In the genomic region with DNA sequence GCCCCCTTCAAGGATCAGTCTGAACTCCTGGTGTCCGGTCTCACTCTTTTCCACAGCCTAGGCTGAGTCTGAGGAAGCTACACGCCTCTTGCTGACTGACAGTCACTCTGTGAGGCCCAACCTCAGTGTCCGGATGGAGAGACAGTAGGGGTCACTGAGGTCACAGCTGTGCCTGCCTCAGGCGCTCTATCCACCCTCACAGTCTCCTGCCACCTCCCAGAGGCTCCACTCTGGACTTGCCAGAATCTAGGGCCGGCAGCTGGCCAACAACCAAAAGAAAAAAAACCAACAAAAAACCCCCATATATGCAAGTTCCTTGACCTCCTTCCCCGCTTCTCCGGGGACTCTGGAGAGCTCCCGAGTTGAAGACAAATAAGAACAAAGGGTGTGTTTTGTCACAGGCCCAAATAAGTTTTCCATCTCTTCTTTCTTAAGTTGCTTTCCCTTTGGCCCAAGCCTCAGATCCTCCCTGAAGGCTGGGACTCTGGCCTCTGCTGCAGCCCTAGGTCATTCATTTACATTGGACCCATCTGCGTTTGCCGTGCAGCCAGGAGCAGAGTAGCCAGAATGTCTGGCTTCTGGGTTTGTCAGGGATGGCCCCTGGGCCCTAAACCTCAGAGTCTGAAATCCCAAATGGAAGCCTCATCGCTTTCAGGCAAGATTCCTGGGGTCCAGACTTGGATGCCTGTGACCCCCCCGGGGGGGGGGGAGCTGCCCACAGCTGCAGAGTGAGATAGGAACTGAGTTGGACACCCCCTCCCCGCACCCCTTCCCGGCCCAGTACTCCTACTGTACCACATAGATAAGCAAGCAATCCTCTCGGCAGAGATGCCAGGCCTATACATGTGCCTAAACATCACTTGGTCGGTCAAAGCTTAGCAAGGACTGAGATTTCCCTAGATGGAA, we compare ENCODE assay signal across 9 mouse cellular contexts. TPM values are rescaled to one million over a fixed set of nuclear protein-coding genes. Genes with fewer than 3 reads are reported as not detected.
DNase-seq lines count a peak whose midpoint lies in the region; ATAC-seq lines count a peak whose summit lies in the region.
"Had no signal": no experiment of that assay in that cellular context is flagged by ENCODE, and none has a peak within 500 bp of the region (broad histone marks: within the 10 kb centered on the region; RNA-seq: fewer than 3 reads in every experiment).

No protein-coding gene starts in this region.

- intact Hi-C loops in left cerebral cortex, postnatal 14 days (cut with DNase I): no loop called here

- peaks cover 77% of the 10 kb centered on the region for H3K27me3 ChIP-seq in midbrain, embryonic 10.5 days (ENCODE audit: low read depth, poor library complexity, severe bottlenecking)
- peaks cover 26% of the 10 kb centered on the region for H3K27me3 ChIP-seq in midbrain, embryonic 15.5 days (replicated peaks)
- peaks cover 12% of the 10 kb centered on the region for H3K27me3 ChIP-seq in heart, embryonic 11.5 days (ENCODE audit: control insufficient read depth, insufficient read depth, low read length)
- H3K27me3 ChIP-seq in stomach, embryonic 15.5 days (replicated peaks): peaks cover 27% of the 10 kb centered on the region

- ATAC-seq in midbrain, embryonic 15.5 days (replicated peaks): no peak
- ATAC-seq in heart, embryonic 11.5 days (replicated peaks; ENCODE audit: insufficient number of reproducible peaks, low FRiP score, low TSS enrichment): 0 out of 2 replicates have a peak, but pooled peaks have one; percentile 27
- ATAC-seq in stomach, embryonic 15.5 days (ENCODE audit: insufficient read depth, low FRiP score, low read depth): 0 out of 2 replicates have a peak, but pooled peaks have one; percentile 29
- no peak for ATAC-seq in frontal cortex, adult (ENCODE audit: low TSS enrichment)

- peak overlapping the region; percentile 42 for H3K27ac ChIP-seq in midbrain, embryonic 10.5 days (replicated peaks)
- no peak overlapping the region for H3K27ac ChIP-seq in midbrain, embryonic 15.5 days
- peak overlapping the region; percentile 73 for H3K27ac ChIP-seq in heart, embryonic 11.5 days (ENCODE audit: low read depth, low read length)
- H3K27ac ChIP-seq in stomach, embryonic 15.5 days: peak overlapping the region; percentile 33
- H3K27ac ChIP-seq: neural tube, embryonic 12.5 days had no signal

- no peak overlapping the region for H3K9ac ChIP-seq in midbrain, embryonic 15.5 days
- 0 out of 2 replicates have a peak overlapping the region, but pooled peaks have one; percentile 10 for H3K9ac ChIP-seq in heart, embryonic 11.5 days (ENCODE audit: low read depth, low read length)
- no peak overlapping the region for H3K9ac ChIP-seq in stomach, embryonic 15.5 days
- H3K9ac ChIP-seq: neural tube, embryonic 12.5 days had no signal

- H3K4me1 ChIP-seq in midbrain, embryonic 10.5 days: peaks cover 47% of the 10 kb centered on the region
- H3K4me1 ChIP-seq in midbrain, embryonic 15.5 days: peaks cover 7% of the 10 kb centered on the region
- H3K4me1 ChIP-seq in heart, embryonic 11.5 days (ENCODE audit: control insufficient read depth, insufficient read depth, low read length): peaks cover 48% of the 10 kb centered on the region
- peaks cover 30% of the 10 kb centered on the region for H3K4me1 ChIP-seq in stomach, embryonic 15.5 days

- H3K36me3 ChIP-seq in midbrain, embryonic 10.5 days: no peaks in the 10 kb centered on the region
- no peaks in the 10 kb centered on the region for H3K36me3 ChIP-seq in midbrain, embryonic 15.5 days (replicated peaks)
- H3K36me3 ChIP-seq in heart, embryonic 11.5 days (ENCODE audit: control insufficient read depth, insufficient read depth, low read length): no peaks in the 10 kb centered on the region
- H3K36me3 ChIP-seq in stomach, embryonic 15.5 days: no peaks in the 10 kb centered on the region
- H3K36me3 ChIP-seq: neural tube, embryonic 12.5 days had no signal

- 47% methylated on average over 16 of the region's 16 CpGs for WGBS in midbrain, embryonic 10.5 days
- WGBS in midbrain, embryonic 15.5 days: 46% methylated on average over 16 of the region's 16 CpGs
- WGBS in heart, embryonic 11.5 days (ENCODE audit: insufficient replicate concordance): 30% methylated on average over 16 of the region's 16 CpGs
- 43% methylated on average over 16 of the region's 16 CpGs for WGBS in stomach, embryonic 15.5 days

- H3K9me3 ChIP-seq in midbrain, embryonic 10.5 days (replicated peaks): no peaks in the 10 kb centered on the region
- no peaks in the 10 kb centered on the region for H3K9me3 ChIP-seq in midbrain, embryonic 15.5 days
- H3K9me3 ChIP-seq in heart, embryonic 11.5 days (replicated peaks; ENCODE audit: control insufficient read depth, low read length): no peaks in the 10 kb centered on the region
- no peaks in the 10 kb centered on the region for H3K9me3 ChIP-seq in stomach, embryonic 15.5 days
- H3K9me3 ChIP-seq: neural tube, embryonic 12.5 days had no signal

- peak; percentile 54 for DNase-seq in midbrain, embryonic 10.5 days (ENCODE audit: low spot score)
- peak; percentile 61 to 75 for DNase-seq in kidney, postnatal 25 days
- no peak for DNase-seq in left cerebral cortex, postnatal 14 days (ENCODE audit: low spot score in 2 of 2)
- DNase-seq in right cerebral cortex, postnatal 36 days (ENCODE audit: low spot score in 2 of 2): no peak

- H3K4me2 ChIP-seq in midbrain, embryonic 15.5 days: no peak overlapping the region
- H3K4me2 ChIP-seq in heart, embryonic 11.5 days: no peak overlapping the region; the same call in none of the 2 replicates
- no peak overlapping the region for H3K4me2 ChIP-seq in stomach, embryonic 15.5 days
- H3K4me2 ChIP-seq: neural tube, embryonic 12.5 days had no signal

- no peak overlapping the region for H3K4me3 ChIP-seq in midbrain, embryonic 10.5 days
- H3K4me3 ChIP-seq in midbrain, embryonic 15.5 days: no peak overlapping the region
- no peak overlapping the region for H3K4me3 ChIP-seq in heart, embryonic 11.5 days (ENCODE audit: low read depth, low read length)
- no peak overlapping the region for H3K4me3 ChIP-seq in stomach, embryonic 15.5 days (replicated peaks)
- H3K4me3 ChIP-seq: neural tube, embryonic 12.5 days had no signal

RNA-seq across cellular contexts. Expression of gene 1700020L24Rik, which starts 10.8 kb away (rescaled TPM):
- polyA plus RNA-seq in midbrain, embryonic 10.5 days (2016; fragmentation: Nextera tagmentation; extraction: Ambion mirVana): 0.54 TPM in 1 of 2 replicates, not detected in the other
- polyA plus RNA-seq in midbrain, embryonic 15.5 days (2015; fragmentation: Nextera tagmentation; extraction: Ambion mirVana): 0.68 and 0.70 TPM in 2 replicates
- polyA plus RNA-seq in heart, embryonic 11.5 days (2014; fragmentation: Nextera tagmentation; extraction: Ambion mirVana): 2.1 and 2.3 TPM in 2 replicates
- 0.72 and 1.1 TPM in 2 replicates for polyA plus RNA-seq in stomach, embryonic 15.5 days (2015; fragmentation: Nextera tagmentation; extraction: Ambion mirVana)
- not detected for total RNA-seq in left cerebral cortex, postnatal 14 days (2021)

RNA-seq across cellular contexts. Expression of gene Mmp28, which starts 14.6 kb away (rescaled TPM):
- polyA plus RNA-seq in midbrain, embryonic 10.5 days (2016; fragmentation: Nextera tagmentation; extraction: Ambion mirVana): 1.2 and 1.6 TPM in 2 replicates
- 2.9 and 3.4 TPM in 2 replicates for polyA plus RNA-seq in midbrain, embryonic 15.5 days (2015; fragmentation: Nextera tagmentation; extraction: Ambion mirVana)
- 3.3 and 5.6 TPM in 2 replicates for polyA plus RNA-seq in heart, embryonic 11.5 days (2014; fragmentation: Nextera tagmentation; extraction: Ambion mirVana)
- 2.4 and 3.1 TPM in 2 replicates for polyA plus RNA-seq in stomach, embryonic 15.5 days (2015; fragmentation: Nextera tagmentation; extraction: Ambion mirVana)
- total RNA-seq in left cerebral cortex, postnatal 14 days (2021): 1 to 10 TPM; 3.9 to 5.8 TPM

RNA-seq across cellular contexts. Expression of gene Gas2l2, which starts 19.0 kb away (rescaled TPM):
- 0.09 TPM in 1 of 2 replicates, not detected in the other for polyA plus RNA-seq in midbrain, embryonic 10.5 days (2016; fragmentation: Nextera tagmentation; extraction: Ambion mirVana)
- 0.36 and 0.54 TPM in 2 replicates for polyA plus RNA-seq in midbrain, embryonic 15.5 days (2015; fragmentation: Nextera tagmentation; extraction: Ambion mirVana)
- 0.10 and 0.14 TPM in 2 replicates for polyA plus RNA-seq in heart, embryonic 11.5 days (2014; fragmentation: Nextera tagmentation; extraction: Ambion mirVana)
- 0.08 TPM in 1 of 2 replicates, not detected in the other for polyA plus RNA-seq in stomach, embryonic 15.5 days (2015; fragmentation: Nextera tagmentation; extraction: Ambion mirVana)
- under 1 TPM in 1 of 2 experiments, not detected in 1; 0.34 TPM for total RNA-seq in left cerebral cortex, postnatal 14 days (2021)
- polyA plus RNA-seq: neural tube, embryonic 12.5 days had no signal

RNA-seq across cellular contexts. Expression of gene Taf15, which starts 24.6 kb away (rescaled TPM):
- 11.2 and 12.6 TPM in 2 replicates for polyA plus RNA-seq in midbrain, embryonic 10.5 days (2016; fragmentation: Nextera tagmentation; extraction: Ambion mirVana)
- polyA plus RNA-seq in midbrain, embryonic 15.5 days (2015; fragmentation: Nextera tagmentation; extraction: Ambion mirVana): 12.2 and 12.6 TPM in 2 replicates
- 6.0 and 15.1 TPM in 2 replicates for polyA plus RNA-seq in heart, embryonic 11.5 days (2014; fragmentation: Nextera tagmentation; extraction: Ambion mirVana)
- polyA plus RNA-seq in stomach, embryonic 15.5 days (2015; fragmentation: Nextera tagmentation; extraction: Ambion mirVana): 13.4 and 14.9 TPM in 2 replicates
- total RNA-seq in left cerebral cortex, postnatal 14 days (2021): 10 to 100 TPM; 52.0 to 62.1 TPM

RNA-seq across cellular contexts. Expression of gene Rasl10b, which starts 39.3 kb away (rescaled TPM):
- 3.9 and 6.5 TPM in 2 replicates for polyA plus RNA-seq in midbrain, embryonic 10.5 days (2016; fragmentation: Nextera tagmentation; extraction: Ambion mirVana)
- polyA plus RNA-seq in midbrain, embryonic 15.5 days (2015; fragmentation: Nextera tagmentation; extraction: Ambion mirVana): 43.2 and 45.6 TPM in 2 replicates
- polyA plus RNA-seq in heart, embryonic 11.5 days (2014; fragmentation: Nextera tagmentation; extraction: Ambion mirVana): 4.4 and 5.3 TPM in 2 replicates
- polyA plus RNA-seq in stomach, embryonic 15.5 days (2015; fragmentation: Nextera tagmentation; extraction: Ambion mirVana): 2.4 and 2.7 TPM in 2 replicates
- 100 to 1,000 TPM; 229 to 234 TPM for total RNA-seq in left cerebral cortex, postnatal 14 days (2021)

Comparison
In these comparisons a context has a peak if more than half of its experiments do, and no peak if none do; other contexts are left out.
1. DNase-seq: peak in midbrain, embryonic 10.5 days (single experiment) and kidney, postnatal 25 days (2 of 2); none in left cerebral cortex, postnatal 14 days (0 of 2) and right cerebral cortex, postnatal 36 days (0 of 2).
2. ATAC-seq: peak in heart, embryonic 11.5 days (single experiment) and stomach, embryonic 15.5 days (single experiment); none in midbrain, embryonic 15.5 days (single experiment) and frontal cortex, adult (single experiment).